Mouse (Mus musculus) erythroblast, embryonic 14.5 days (primary cell): Measurements from ENCODE around the gene Cd81.

Experiments used
- GATA1 ChIP-seq: IDR thresholded peaks from 2 replicates; pipeline ENCODE4 v1.6.1; 2012; ENCODE audit warnings: low read length, inconsistent platforms, mixed read lengths
- TAL1 ChIP-seq: IDR thresholded peaks from 3 replicates; pipeline ENCODE4 v1.6.1; 2012; ENCODE audit warnings: low read length, inconsistent platforms, mixed read lengths

- TF ChIP-seq GATA1 (no peak), TAL1 (no peak)
Measured at GRCm38 (mm10) chr7:143044826-143045206, 7.7 kb upstream of the Cd81 start.
